Mouse (Mus musculus): ENCODE data around the gene Gm42674. TPM values are rescaled to one million over a fixed set of nuclear protein-coding genes. Genes with fewer than 3 reads are reported as not detected.

The Gm42674 gene
- total and polyA plus RNA-seq, 2 experiments from 2014 or later, result not detected

DNA sequence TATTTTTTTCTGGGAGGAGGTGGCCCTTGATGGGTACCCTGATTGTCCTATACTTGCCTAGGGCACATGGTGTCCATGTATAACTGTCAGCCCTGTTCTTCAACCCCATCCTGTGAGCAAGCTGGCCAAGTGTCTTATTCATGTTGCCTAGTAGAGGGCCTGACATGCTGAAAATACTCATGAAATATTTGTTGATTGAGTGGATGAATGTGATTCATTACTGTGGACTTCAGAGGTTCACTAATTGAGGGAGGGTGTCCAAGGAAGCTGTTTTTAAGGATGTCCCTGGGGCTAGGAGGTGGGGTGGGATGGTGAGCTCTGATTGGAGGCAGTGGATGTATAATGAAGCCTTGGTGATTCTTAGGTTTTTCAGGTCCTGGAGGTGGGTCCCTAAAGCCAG lies 52.0 kb downstream of the Gm42674 start, which contains the start of gene S100a7a:
Gene S100a7a, plus strand, starts transcription at position 301 of the 400 bp plus-strand sequence.
- no peak within 1 kb of the TSS for H3K9ac ChIP-seq (replicated peaks; ENCODE audit: low read depth, low read length)
- no peaks in the 10 kb centered on the region for H3K9me3 ChIP-seq (replicated peaks; ENCODE audit: control insufficient read depth, low read length)
- H3K27ac ChIP-seq (ENCODE audit: low read depth), result no peak within 1 kb of the TSS
- H3K4me2 ChIP-seq (ENCODE audit: low read depth, low read length), result no peak within 1 kb of the TSS
- no peaks in the 10 kb centered on the region for H3K36me3 ChIP-seq (replicated peaks; ENCODE audit: control insufficient read depth, insufficient read depth, low read length)
- no peak within 1 kb of the TSS for H3K4me3 ChIP-seq (ENCODE audit: low read depth, low read length)
- ATAC-seq (ENCODE audit: insufficient read depth, low read depth), result no peak
- no peak for DNase-seq (ENCODE audit: low spot score)
- H3K27me3 ChIP-seq (ENCODE audit: control insufficient read depth, insufficient read depth, low read length), result no peaks in the 10 kb centered on the region
- no peak for TF ChIP-seq EP300 (IDR thresholded peaks at IDR 0.05; ENCODE audit: low read depth)
- TF ChIP-seq CTCF (IDR thresholded peaks at IDR 0.05; ENCODE audit: low read depth), result no peak
- H3K4me1 ChIP-seq (ENCODE audit: control insufficient read depth, insufficient read depth), result no peaks in the 10 kb centered on the region

Other genes with a start within 250 kb of the Gm42674 start
- gene Slc27a3, start 212.0 kb upstream of the Gm42674 start, total RNA-seq (2014; rRNA removed; ENCODE audit: low replicate concordance), result 3.3 and 6.2 TPM in 2 replicates
- 2.3 and 2.4 TPM in 2 replicates for gene Slc27a3, start 212.0 kb upstream of the Gm42674 start, polyA plus RNA-seq (2015; fragmentation: Nextera tagmentation; extraction: Ambion mirVana)
- gene Ints3, start 168.3 kb upstream of the Gm42674 start, total RNA-seq (2014; rRNA removed; ENCODE audit: low replicate concordance), result 26.1 and 26.6 TPM in 2 replicates
- gene Ints3, start 168.3 kb upstream of the Gm42674 start, polyA plus RNA-seq (2015; fragmentation: Nextera tagmentation; extraction: Ambion mirVana), result 7.8 and 8.3 TPM in 2 replicates
- 26.4 and 30.9 TPM in 2 replicates for gene Npr1, start 136.0 kb upstream of the Gm42674 start, total RNA-seq (2014; rRNA removed; ENCODE audit: low replicate concordance)
- 10.2 and 11.2 TPM in 2 replicates for gene Npr1, start 136.0 kb upstream of the Gm42674 start, polyA plus RNA-seq (2015; fragmentation: Nextera tagmentation; extraction: Ambion mirVana)
- 46.8 and 53.5 TPM in 2 replicates for gene Ilf2, start 125.8 kb upstream of the Gm42674 start, total RNA-seq (2014; rRNA removed; ENCODE audit: low replicate concordance)
- 60.2 and 60.8 TPM in 2 replicates for gene Ilf2, start 125.8 kb upstream of the Gm42674 start, polyA plus RNA-seq (2015; fragmentation: Nextera tagmentation; extraction: Ambion mirVana)
- gene Snapin, start 110.9 kb upstream of the Gm42674 start, total RNA-seq (2014; rRNA removed; ENCODE audit: low replicate concordance), result 44.3 and 59.2 TPM in 2 replicates
- 85.5 and 90.5 TPM in 2 replicates for gene Snapin, start 110.9 kb upstream of the Gm42674 start, polyA plus RNA-seq (2015; fragmentation: Nextera tagmentation; extraction: Ambion mirVana)
- 117 and 121 TPM in 2 replicates for gene Chtop, start 92.4 kb upstream of the Gm42674 start, total RNA-seq (2014; rRNA removed; ENCODE audit: low replicate concordance)
- gene Chtop, start 92.4 kb upstream of the Gm42674 start, polyA plus RNA-seq (2015; fragmentation: Nextera tagmentation; extraction: Ambion mirVana), result 79.0 and 85.1 TPM in 2 replicates
- 221 and 462 TPM in 2 replicates for gene S100a1, start 87.5 kb upstream of the Gm42674 start, total RNA-seq (2014; rRNA removed; ENCODE audit: low replicate concordance)
- gene S100a1, start 87.5 kb upstream of the Gm42674 start, polyA plus RNA-seq (2015; fragmentation: Nextera tagmentation; extraction: Ambion mirVana), result 721 and 746 TPM in 2 replicates
- gene S100a13, start 87.5 kb upstream of the Gm42674 start, total RNA-seq (2014; rRNA removed; ENCODE audit: low replicate concordance), result 45.9 and 86.2 TPM in 2 replicates
- 144 and 146 TPM in 2 replicates for gene S100a13, start 87.5 kb upstream of the Gm42674 start, polyA plus RNA-seq (2015; fragmentation: Nextera tagmentation; extraction: Ambion mirVana)
- 7.2 TPM in 1 of 2 replicates, not detected in the other for gene S100a14, start 75.0 kb upstream of the Gm42674 start, total RNA-seq (2014; rRNA removed; ENCODE audit: low replicate concordance)
- 0.12 TPM in 1 of 2 replicates, not detected in the other for gene S100a14, start 75.0 kb upstream of the Gm42674 start, polyA plus RNA-seq (2015; fragmentation: Nextera tagmentation; extraction: Ambion mirVana)
- gene S100a16, start 64.7 kb upstream of the Gm42674 start, total RNA-seq (2014; rRNA removed; ENCODE audit: low replicate concordance), result 131 and 139 TPM in 2 replicates
- gene S100a16, start 64.7 kb upstream of the Gm42674 start, polyA plus RNA-seq (2015; fragmentation: Nextera tagmentation; extraction: Ambion mirVana), result 89.8 and 95.6 TPM in 2 replicates
- gene S100a3, start 41.3 kb upstream of the Gm42674 start, total RNA-seq (2014; rRNA removed; ENCODE audit: low replicate concordance), result not detected in 2 replicates
- 0.16 TPM in 1 of 2 replicates, not detected in the other for gene S100a3, start 41.3 kb upstream of the Gm42674 start, polyA plus RNA-seq (2015; fragmentation: Nextera tagmentation; extraction: Ambion mirVana)
- not detected in 2 replicates for gene S100a2, start 11.7 kb upstream of the Gm42674 start, total RNA-seq (2014; rRNA removed; ENCODE audit: low replicate concordance)
- not detected in 2 replicates for gene S100a2, start 11.7 kb upstream of the Gm42674 start, polyA plus RNA-seq (2015; fragmentation: Nextera tagmentation; extraction: Ambion mirVana)
- gene S100a4, start 1.9 kb downstream of the Gm42674 start, total RNA-seq (2014; rRNA removed; ENCODE audit: low replicate concordance), result 1.3 TPM in 1 of 2 replicates, not detected in the other
- 4.4 and 4.8 TPM in 2 replicates for gene S100a4, start 1.9 kb downstream of the Gm42674 start, polyA plus RNA-seq (2015; fragmentation: Nextera tagmentation; extraction: Ambion mirVana)
- gene S100a5, start 6.6 kb downstream of the Gm42674 start, total RNA-seq (2014; rRNA removed; ENCODE audit: low replicate concordance), result not detected in 2 replicates
- not detected in 2 replicates for gene S100a5, start 6.6 kb downstream of the Gm42674 start, polyA plus RNA-seq (2015; fragmentation: Nextera tagmentation; extraction: Ambion mirVana)
- 16.5 and 82.9 TPM in 2 replicates for gene S100a6, start 11.0 kb downstream of the Gm42674 start, total RNA-seq (2014; rRNA removed; ENCODE audit: low replicate concordance)
- gene S100a6, start 11.0 kb downstream of the Gm42674 start, polyA plus RNA-seq (2015; fragmentation: Nextera tagmentation; extraction: Ambion mirVana), result 97.5 and 110 TPM in 2 replicates
- not detected in 2 replicates for gene S100a7a, start 52.1 kb downstream of the Gm42674 start, total RNA-seq (2014; rRNA removed; ENCODE audit: low replicate concordance)
- gene S100a7a, start 52.1 kb downstream of the Gm42674 start, polyA plus RNA-seq (2015; fragmentation: Nextera tagmentation; extraction: Ambion mirVana), result not detected in 2 replicates
- 4.2 and 14.6 TPM in 2 replicates for gene S100a8, start 67.1 kb downstream of the Gm42674 start, total RNA-seq (2014; rRNA removed; ENCODE audit: low replicate concordance)
- gene S100a8, start 67.1 kb downstream of the Gm42674 start, polyA plus RNA-seq (2015; fragmentation: Nextera tagmentation; extraction: Ambion mirVana), result 20.3 and 21.0 TPM in 2 replicates
- 11.6 and 12.7 TPM in 2 replicates for gene S100a9, start 93.8 kb downstream of the Gm42674 start, total RNA-seq (2014; rRNA removed; ENCODE audit: low replicate concordance)
- gene S100a9, start 93.8 kb downstream of the Gm42674 start, polyA plus RNA-seq (2015; fragmentation: Nextera tagmentation; extraction: Ambion mirVana), result 13.6 and 14.0 TPM in 2 replicates
- not detected in 2 replicates for gene Pglyrp4, start 125.0 kb downstream of the Gm42674 start, total RNA-seq (2014; rRNA removed; ENCODE audit: low replicate concordance)
- not detected in 2 replicates for gene Pglyrp4, start 125.0 kb downstream of the Gm42674 start, polyA plus RNA-seq (2015; fragmentation: Nextera tagmentation; extraction: Ambion mirVana)
- not detected in 2 replicates for gene Gm5849, start 176.0 kb downstream of the Gm42674 start, total RNA-seq (2014; rRNA removed; ENCODE audit: low replicate concordance)
- gene Gm5849, start 176.0 kb downstream of the Gm42674 start, polyA plus RNA-seq (2015; fragmentation: Nextera tagmentation; extraction: Ambion mirVana), result not detected in 2 replicates

Data from heart, postnatal 0 days (tissue).